Mouse (Mus musculus) intestine, embryonic 15.5 days (tissue): ENCODE data around the gene Batf2. TPM values are rescaled to one million over a fixed set of nuclear protein-coding genes. Genes with fewer than 3 reads are reported as not detected.
"Not testable (repeated sequence)": the region's sequence is repeated elsewhere in the genome, so short reads cannot be mapped to it uniquely, and the experiment has no call there.

Experiments used
- ATAC-seq: fragments of 200-750 bp; cut with Nextera tagmentation; 2 replicates; pipeline ENCODE4 v1.8.0; 2017; ENCODE audit warnings: moderate TSS enrichment, moderate library complexity
- H3K27ac ChIP-seq: fragments of 300-500 bp; sonication (generic); 2 replicates; pipeline ENCODE4 v1.5.1; 2015; ENCODE audit warnings: mild to moderate bottlenecking, inconsistent platforms
- H3K27me3 ChIP-seq: fragments of 300-500 bp; sonication (generic); replicated peaks from 2 replicates; pipeline ENCODE4 v1.6.1; 2015; ENCODE audit warnings: inconsistent platforms
- H3K36me3 ChIP-seq: fragments of 300-500 bp; sonication (generic); 2 replicates; pipeline ENCODE4 v1.6.1; 2015; ENCODE audit warnings: inconsistent platforms
- H3K4me1 ChIP-seq: fragments of 300-500 bp; sonication (generic); replicated peaks from 2 replicates; pipeline ENCODE4 v1.6.1; 2015; ENCODE audit warnings: inconsistent platforms
- H3K4me2 ChIP-seq: fragments of 300-500 bp; sonication (generic); replicated peaks from 2 replicates; pipeline ENCODE4 v1.6.1; 2015; ENCODE audit warnings: mild to moderate bottlenecking, inconsistent platforms
- H3K4me3 ChIP-seq: fragments of 300-500 bp; sonication (generic); replicated peaks from 2 replicates; pipeline ENCODE4 v1.5.1; 2015; ENCODE audit warnings: inconsistent platforms
- H3K9ac ChIP-seq: fragments of 300-500 bp; sonication (generic); 2 replicates; pipeline ENCODE4 v1.6.1; 2015; ENCODE audit warnings: inconsistent platforms
- H3K9me3 ChIP-seq: fragments of 300-500 bp; sonication (generic); 2 replicates; pipeline ENCODE4 v1.6.1; 2016; ENCODE audit warnings: inconsistent platforms
- WGBS: fragments of 180-500 bp; shearing (Covaris S2); methylation state at CpG from one replicate; pipeline ENCODE4 v1.1.7; 2015; 5-methylcytosine and 5-hydroxymethylcytosine counted together
- polyA plus RNA-seq: library from polyadenylated mRNA; unstranded; fragments of >200 nt; fragmentation: Nextera tagmentation; extraction: Ambion mirVana; gene quantifications from 2 replicates; pipeline ENCODE4 v1.2.1, GENCODE M21; 2015

The Batf2 gene
- polyA plus RNA-seq, 1 experiment from 2014 or later, result 0.80 TPM

DNA sequence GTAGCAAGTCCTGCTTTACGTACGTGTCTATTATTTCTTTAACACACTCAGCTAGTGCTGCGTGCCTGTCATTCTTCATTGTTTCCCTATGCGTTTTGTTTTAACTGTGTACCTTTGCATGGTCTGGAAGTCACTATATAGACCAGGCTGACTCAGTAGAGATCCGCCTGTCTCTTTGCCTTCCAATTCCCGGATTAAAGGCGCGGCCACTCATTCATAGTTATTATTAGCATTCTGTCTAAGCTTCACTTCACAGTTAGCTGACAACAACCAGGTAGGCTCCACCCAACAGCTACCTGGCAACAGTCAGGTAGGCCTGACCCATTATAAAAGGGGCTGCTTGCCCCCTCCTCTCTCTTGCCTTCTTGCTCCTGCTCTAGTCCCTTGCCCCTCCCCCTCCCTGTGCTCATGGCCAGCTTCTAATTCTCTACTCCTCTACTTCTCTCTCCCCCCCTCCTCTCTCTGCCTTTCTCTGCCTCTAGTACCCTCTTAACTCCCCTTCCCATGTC is 22.1 kb upstream of the Batf2 start:
- Histone ChIP-seq H3K27ac (peak overlapping the region; percentile 99), H3K9me3 (no peaks in the 10 kb centered on the region), H3K9ac (peak overlapping the region; percentile 5), H3K27me3 (no peaks in the 10 kb centered on the region), H3K4me2 (peak overlapping the region; percentile 88), H3K36me3 (peaks cover 22% of the 10 kb centered on the region), H3K4me1 (peaks cover 38% of the 10 kb centered on the region), H3K4me3 (peak overlapping the region; percentile 94)
- under 1% methylated on average over 8 of the region's 8 CpGs for WGBS
- ATAC-seq, result peak; percentile 21

DNA sequence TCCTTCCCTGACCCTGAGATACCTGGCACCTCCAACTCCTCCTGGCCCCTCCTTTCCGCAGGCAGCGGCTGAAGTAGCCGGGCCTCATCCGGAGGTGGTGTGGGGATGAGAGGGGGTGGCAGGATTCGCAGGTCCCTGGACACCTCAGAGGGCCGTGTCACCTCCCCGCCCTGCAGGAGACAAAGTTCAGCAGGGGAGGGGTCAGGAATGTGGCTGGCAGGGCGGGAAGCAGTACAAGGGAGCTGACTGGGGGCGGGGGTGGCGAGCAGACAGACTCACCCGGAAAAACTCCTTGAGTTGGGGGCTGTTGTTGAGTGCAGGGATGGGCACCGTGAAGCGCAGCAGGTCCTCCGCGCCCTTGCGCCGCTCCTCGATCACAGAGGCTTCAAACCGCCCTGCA is 19.0 kb upstream of the Batf2 start:
- H3K9ac ChIP-seq, result peak overlapping the region; percentile 30; the same call in 1 of the 2 replicates
- peak overlapping the region; percentile 41 for H3K27ac ChIP-seq
- peak overlapping the region; percentile 49 for H3K4me2 ChIP-seq
- peak; percentile 26 for ATAC-seq
- peak overlapping the region; percentile 10; the same call in 1 of the 2 replicates for H3K4me3 ChIP-seq
- no peaks in the 10 kb centered on the region for H3K27me3 ChIP-seq
- no peaks in the 10 kb centered on the region for H3K9me3 ChIP-seq
- 0 out of 2 replicates have a peak, but pooled peaks cover 3% of the 10 kb centered on the region for H3K36me3 ChIP-seq
- 29% methylated on average over 19 of the region's 19 CpGs for WGBS
- H3K4me1 ChIP-seq, result peaks cover 32% of the 10 kb centered on the region

DNA sequence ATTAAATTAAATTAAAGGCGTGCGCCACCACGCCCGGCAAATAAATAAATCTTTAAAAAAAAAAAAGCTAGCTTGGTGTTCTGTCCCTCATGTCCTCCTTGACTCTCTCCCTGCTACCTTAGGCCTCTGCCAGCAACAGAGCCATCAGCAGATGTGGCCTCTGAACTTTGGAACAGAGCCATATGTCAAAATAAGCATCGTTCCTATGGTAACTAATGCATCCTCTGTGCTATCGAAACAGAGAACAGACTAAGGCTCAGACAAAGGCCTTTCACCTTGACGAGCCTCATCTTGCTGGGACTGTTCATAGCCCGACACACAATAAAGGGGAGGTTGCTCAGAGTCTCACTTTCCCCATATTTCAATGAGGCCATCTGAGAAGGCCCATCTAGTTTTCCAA is 17.5 kb upstream of the Batf2 start:
- WGBS, result 59% methylated on average over 8 of the region's 8 CpGs
- Histone ChIP-seq H3K9ac (no peak overlapping the region), H3K27ac (no peak overlapping the region)

DNA sequence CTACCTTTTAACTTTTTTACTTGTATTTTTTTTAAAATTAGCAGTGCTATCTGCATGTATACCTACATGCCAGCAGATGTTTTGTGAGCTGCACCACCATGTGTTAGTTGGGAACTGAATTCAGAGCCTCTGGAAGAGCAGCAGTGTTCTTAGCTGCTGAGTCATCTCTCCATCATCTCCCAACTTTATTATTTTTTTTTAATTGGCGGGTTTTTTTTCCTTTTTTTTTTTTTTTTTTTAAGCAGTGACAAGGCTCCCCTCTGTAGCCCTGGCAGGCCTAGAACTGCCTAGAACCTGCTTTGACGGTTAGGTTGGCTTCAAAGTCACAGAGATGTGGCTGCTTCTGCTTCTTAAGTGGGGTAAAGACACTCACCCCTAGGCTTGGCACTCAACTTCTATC is 15.9 kb upstream of the Batf2 start:
- ATAC-seq, result no peak
- H3K4me3 ChIP-seq, result no peak overlapping the region
- H3K27ac ChIP-seq, result no peak overlapping the region
- WGBS, result 73% methylated on average over 2 of the region's 2 CpGs
- no peaks in the 10 kb centered on the region for H3K27me3 ChIP-seq
- H3K9ac ChIP-seq, result no peak overlapping the region
- H3K4me2 ChIP-seq, result no peak overlapping the region
- no peaks in the 10 kb centered on the region for H3K9me3 ChIP-seq
- H3K36me3 ChIP-seq, result 0 out of 2 replicates have a peak, but pooled peaks cover 3% of the 10 kb centered on the region
- peaks cover 18% of the 10 kb centered on the region for H3K4me1 ChIP-seq

More for the DNA sequence above, 17.5 kb upstream of the Batf2 start:
- Histone ChIP-seq H3K4me3 (no peak overlapping the region), H3K36me3 (0 out of 2 replicates have a peak, but pooled peaks cover 3% of the 10 kb centered on the region), H3K9me3 (no peaks in the 10 kb centered on the region), H3K4me1 (peaks cover 22% of the 10 kb centered on the region), H3K4me2 (no peak overlapping the region), H3K27me3 (no peaks in the 10 kb centered on the region)
- no peak for ATAC-seq

DNA sequence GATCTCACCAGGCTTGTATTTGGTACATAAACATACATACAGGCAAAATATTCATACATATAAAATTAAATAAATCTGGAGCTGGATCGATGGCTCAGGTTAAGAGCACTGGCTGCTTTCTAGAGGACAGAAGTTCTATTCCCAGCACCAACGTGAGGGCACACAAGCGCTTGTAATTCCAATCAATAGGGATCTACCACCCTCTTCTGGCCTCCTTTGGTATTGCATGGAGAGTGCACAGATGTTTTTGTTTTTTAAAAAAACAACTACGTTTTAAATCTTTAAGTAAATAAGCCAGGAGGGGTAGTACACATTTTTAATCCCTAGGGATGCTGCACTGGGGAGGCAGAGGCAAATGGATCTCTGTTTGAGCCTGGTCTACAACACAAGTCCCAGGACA is 14.5 kb upstream of the Batf2 start:
- Histone ChIP-seq H3K9me3 (no peaks in the 10 kb centered on the region), H3K27ac (no peak overlapping the region), H3K36me3 (no peaks in the 10 kb centered on the region), H3K4me1 (peaks cover 10% of the 10 kb centered on the region; the same call in 1 of the 2 replicates), H3K4me3 (no peak overlapping the region), H3K4me2 (no peak overlapping the region), H3K9ac (no peak overlapping the region), H3K27me3 (no peaks in the 10 kb centered on the region)
- no peak for ATAC-seq
- WGBS, result 30% methylated on average over 4 of the region's 4 CpGs

DNA sequence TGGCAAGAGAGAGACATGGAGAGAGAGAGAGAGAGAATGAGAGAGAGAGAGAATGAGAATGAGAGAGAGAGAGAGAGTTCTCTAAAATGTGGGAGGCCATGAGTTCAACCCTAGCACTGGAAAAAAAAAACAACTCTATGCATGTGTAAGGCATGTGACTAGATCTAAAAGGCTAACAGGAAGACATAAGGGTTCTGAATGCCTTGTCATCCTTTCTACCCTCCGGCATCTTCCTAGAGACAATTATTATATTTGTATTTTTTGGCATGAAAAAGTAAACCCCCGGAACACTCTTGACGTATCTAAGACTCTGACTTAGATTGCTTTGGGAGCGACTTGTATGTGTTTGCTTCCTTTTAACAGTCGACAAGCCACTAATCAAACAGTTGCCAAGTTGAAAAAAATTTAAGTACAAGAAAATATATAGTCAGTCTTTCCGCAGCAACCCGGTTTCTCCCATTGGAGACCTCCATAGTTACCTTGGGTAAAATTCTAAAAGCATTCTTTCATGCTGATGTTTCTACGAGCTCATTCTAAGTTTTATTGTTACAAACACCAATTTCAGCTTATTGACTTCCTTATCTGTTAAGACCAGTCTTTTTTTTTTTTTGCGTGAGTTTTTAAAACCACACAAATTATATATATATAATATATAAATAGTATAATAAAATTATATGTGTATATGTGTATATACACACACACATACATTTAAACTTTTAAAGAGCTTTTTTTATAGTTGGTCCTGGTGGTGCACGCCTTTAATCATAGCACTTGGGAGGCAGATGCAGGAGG is 13.8 kb upstream of the Batf2 start:
- H3K27ac ChIP-seq, result peak overlapping the region; percentile 93; the same call in 1 of the 2 replicates
- 65% methylated on average over 10 of the region's 10 CpGs for WGBS
- H3K9ac ChIP-seq, result 0 out of 2 replicates have a peak overlapping the region, but pooled peaks have one; percentile 68
- H3K4me1 ChIP-seq, result peaks cover 4% of the 10 kb centered on the region; the same call in 1 of the 2 replicates
- H3K36me3 ChIP-seq, result no peaks in the 10 kb centered on the region
- peak overlapping the region; percentile 72 for H3K4me2 ChIP-seq
- peak overlapping the region; percentile 53 for H3K4me3 ChIP-seq
- no peak for ATAC-seq
- no peaks in the 10 kb centered on the region for H3K9me3 ChIP-seq
- H3K27me3 ChIP-seq, result no peaks in the 10 kb centered on the region

DNA sequence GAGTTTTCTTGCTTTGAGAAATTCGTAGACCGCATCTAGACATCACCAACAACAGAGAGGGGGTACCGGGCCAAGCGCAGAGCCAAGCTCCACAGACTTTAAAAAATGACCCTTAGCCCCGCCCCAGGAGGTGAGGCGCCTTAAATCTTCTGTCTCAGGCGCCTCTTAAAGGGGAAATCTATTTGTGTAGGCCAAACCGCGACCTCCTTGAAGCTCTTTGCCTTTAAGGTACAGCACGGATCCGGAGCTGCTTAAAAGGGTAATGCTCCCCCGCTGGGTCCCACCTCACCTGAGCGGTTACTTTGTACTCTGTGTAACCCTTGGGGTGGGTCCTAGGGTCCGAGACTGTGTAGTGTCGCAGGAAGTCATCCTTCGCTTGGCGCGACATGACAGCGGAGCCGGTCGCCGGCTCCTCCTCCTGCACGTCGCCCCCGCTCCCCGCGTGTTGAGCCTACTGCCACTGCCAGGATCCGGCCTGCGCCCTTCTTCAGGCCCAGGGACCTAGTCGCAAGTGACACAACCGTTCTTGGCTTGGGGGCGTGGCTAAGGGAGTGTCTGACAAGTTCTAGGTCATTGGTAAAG is 12.9 kb upstream of the Batf2 start, which contains the start of gene Snx15:
Gene Snx15 (minus strand): TSS at position 545 of the 582 bp plus-strand sequence.
- Histone ChIP-seq H3K36me3 (no peaks in the 10 kb centered on the region), H3K9ac (peak within 1 kb of the TSS; percentile 68), H3K27me3 (no peaks in the 10 kb centered on the region), H3K4me3 (peak within 1 kb of the TSS; percentile 53), H3K4me1 (0 out of 2 replicates have a peak, but pooled peaks cover 4% of the 10 kb centered on the region), H3K9me3 (no peaks in the 10 kb centered on the region), H3K27ac (peak within 1 kb of the TSS; percentile 93), H3K4me2 (peak within 1 kb of the TSS; percentile 72)
- under 1% methylated on average over 32 of the region's 32 CpGs for WGBS
- ATAC-seq, result peak; percentile 96

DNA sequence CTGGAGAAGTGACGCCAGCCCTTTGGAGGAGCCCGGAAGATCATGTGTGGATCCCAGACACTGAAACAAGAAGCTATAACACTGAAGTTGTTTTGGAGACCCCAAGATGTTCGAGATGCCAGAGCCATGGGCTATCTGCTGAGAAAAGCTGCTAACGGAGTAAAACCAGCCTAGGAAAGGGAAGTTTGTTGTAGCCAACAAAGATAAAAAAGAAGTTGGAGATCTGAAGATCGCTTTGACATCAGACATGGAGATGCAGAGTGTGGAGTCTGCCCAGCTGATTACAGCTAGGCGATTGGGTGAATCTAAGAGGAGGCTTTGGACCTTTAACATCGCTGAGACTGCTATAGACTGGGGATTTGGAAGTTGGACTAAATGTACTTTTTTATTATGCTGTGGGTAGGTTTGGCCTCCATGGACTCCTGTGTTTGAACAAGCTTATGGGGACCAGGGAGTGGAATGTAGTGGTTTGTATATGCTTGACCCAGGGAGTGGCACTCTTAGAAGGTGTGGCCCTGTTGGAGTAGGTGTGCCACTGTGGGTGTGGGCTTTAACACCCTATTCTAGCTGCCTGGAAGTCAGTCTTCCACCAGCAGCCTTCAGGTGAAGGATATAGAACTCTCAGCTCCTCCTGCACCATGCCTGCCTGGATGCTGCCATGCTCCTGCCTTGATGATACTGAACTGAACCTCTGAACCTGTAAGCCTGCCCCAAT is 10.2 kb upstream of the Batf2 start:
- H3K27ac ChIP-seq, H3K9me3 ChIP-seq, H3K4me3 ChIP-seq, H3K36me3 ChIP-seq, H3K4me2 ChIP-seq, H3K9ac ChIP-seq, H3K27me3 ChIP-seq, ATAC-seq, H3K4me1 ChIP-seq: not testable (repeated sequence)
- WGBS, result 74% methylated on average over 7 of the region's 7 CpGs

DNA sequence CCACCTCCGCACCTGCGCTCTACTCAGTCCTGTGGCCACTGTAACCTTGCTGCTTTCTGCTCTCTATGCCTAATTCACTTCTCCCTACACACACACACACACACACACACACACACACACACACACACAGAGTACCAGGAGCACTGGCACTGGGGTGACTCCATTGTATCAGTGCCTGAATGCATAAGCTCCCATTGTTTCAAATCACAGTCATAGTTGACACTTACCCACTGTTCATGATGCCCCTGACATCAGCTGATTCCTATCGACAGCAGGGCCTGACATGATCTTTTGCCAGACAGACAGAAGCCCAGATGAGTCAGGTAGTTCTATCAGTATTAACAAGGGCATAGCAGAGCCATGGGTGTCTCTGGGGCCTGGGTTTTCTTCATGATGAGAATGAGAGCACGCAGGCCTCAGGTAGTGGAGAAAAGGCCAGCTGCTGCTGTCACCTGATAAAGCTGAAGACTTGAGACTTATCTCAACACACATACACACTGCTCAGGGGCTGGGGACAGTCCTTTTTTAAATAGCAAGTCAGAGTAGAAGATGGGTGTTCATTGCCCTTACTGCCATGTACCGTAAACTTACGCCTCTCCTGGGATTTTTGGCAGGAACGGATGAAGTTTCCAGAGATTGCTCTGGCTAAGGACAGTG is 8.5 kb upstream of the Batf2 start:
- WGBS, result 86% methylated on average over 7 of the region's 7 CpGs
- H3K27me3 ChIP-seq, result no peaks in the 10 kb centered on the region
- H3K9ac ChIP-seq, result no peak overlapping the region
- H3K27ac ChIP-seq, result no peak overlapping the region
- no peak for ATAC-seq
- H3K4me3 ChIP-seq, result no peak overlapping the region
- no peaks in the 10 kb centered on the region for H3K9me3 ChIP-seq
- H3K4me1 ChIP-seq, result no peaks in the 10 kb centered on the region
- H3K36me3 ChIP-seq, result no peaks in the 10 kb centered on the region
- H3K4me2 ChIP-seq, result no peak overlapping the region

DNA sequence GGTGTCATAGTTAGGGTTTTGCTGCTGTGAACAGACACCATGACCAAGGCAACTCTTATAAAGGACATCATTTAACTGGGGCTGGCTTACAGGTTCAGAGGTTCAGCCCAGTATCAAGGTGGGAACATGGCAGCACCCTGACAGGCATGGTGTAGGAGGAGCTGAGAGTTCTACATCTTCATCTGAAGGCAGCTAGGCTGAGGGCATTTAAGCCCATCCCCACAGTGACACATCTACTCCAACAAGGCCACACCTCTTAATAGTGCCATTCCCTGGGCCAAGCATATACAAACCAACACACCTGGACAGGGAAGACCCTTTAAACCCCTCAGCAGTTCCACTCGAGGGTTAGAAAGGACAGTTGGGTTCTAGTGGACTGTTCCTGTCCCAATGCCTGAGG is 7.6 kb upstream of the Batf2 start:
- H3K9ac ChIP-seq, result not testable (repeated sequence)

DNA sequence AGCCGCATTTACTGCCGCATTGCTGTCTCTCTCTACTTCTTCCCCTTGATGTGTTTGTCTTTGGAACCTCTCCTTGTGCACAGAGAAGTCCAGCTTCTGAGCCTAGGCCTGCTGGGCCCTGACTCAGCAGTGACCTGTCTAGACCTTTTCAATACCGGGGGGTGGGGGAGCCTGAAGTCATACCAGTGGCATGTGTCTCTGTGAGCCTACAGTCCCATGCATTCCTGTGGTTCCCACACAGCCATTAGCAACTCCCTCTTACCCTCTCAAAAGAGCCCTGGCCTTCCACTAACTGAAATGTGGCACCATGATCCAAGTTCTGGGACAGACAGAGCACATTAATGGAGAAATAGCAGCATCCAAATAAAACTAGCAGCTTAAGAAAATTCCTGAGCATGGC is 4.4 kb upstream of the Batf2 start:
- Histone ChIP-seq H3K4me1 (peaks cover 6% of the 10 kb centered on the region; the same call in 1 of the 2 replicates), H3K9me3 (no peaks in the 10 kb centered on the region), H3K9ac (no peak overlapping the region), H3K4me2 (no peak overlapping the region), H3K27me3 (no peaks in the 10 kb centered on the region), H3K36me3 (no peaks in the 10 kb centered on the region), H3K4me3 (no peak overlapping the region), H3K27ac (no peak overlapping the region)
- no peak for ATAC-seq
- 87% methylated on average over 3 of the region's 3 CpGs for WGBS

More for the DNA sequence above, 7.6 kb upstream of the Batf2 start:
- ATAC-seq, H3K36me3 ChIP-seq, H3K27me3 ChIP-seq, H3K4me1 ChIP-seq, H3K4me2 ChIP-seq, H3K27ac ChIP-seq, H3K4me3 ChIP-seq, H3K9me3 ChIP-seq: not testable (repeated sequence)
- 50% methylated on average over 1 of the region's 1 CpGs for WGBS
